Mouse (Mus musculus) urinary bladder, adult 18-20 months (tissue): ENCODE measurements around the gene Cs.
A peak's percentile ranks its signal among the peaks of the same experiment; 100 is the strongest.
"Not testable (repeated sequence)": the region's sequence is repeated elsewhere in the genome, so short reads cannot be mapped to it uniquely, and the experiment has no call there.

ENCODE experiments used
- DNase-seq, 2 experiments: peaks; one replicate each; pipeline ENCODE4 v3.0.0; 2022; ENCODE audit warnings: low spot score in 2 of 2, mixed read lengths in 2 of 2

The Cs gene

GRCm38 (mm10) chr10:128337306-128338181 is at the start of gene Cs:
Gene Cs, plus strand, starts transcription at chr10:128337734.
- peak; percentile 92 to 93 for DNase-seq

- not testable (repeated sequence) for DNase-seq
Measured at GRCm38 (mm10) chr10:128290594-128290993, 46.9 kb upstream of the Cs start.

GRCm38 (mm10) chr10:128296370-128297090 is 41.0 kb upstream of the Cs start:
- DNase-seq: no peak

GRCm38 (mm10) chr10:128297221-128297620 is 40.3 kb upstream of the Cs start:
- no peak for DNase-seq

GRCm38 (mm10) chr10:128297622-128298021 is 39.9 kb upstream of the Cs start:
- no peak for DNase-seq

- no peak for DNase-seq
Measured at GRCm38 (mm10) chr10:128298243-128298642, 39.3 kb upstream of the Cs start.

- no peak for DNase-seq
Measured at GRCm38 (mm10) chr10:128298702-128299171, 38.8 kb upstream of the Cs start, which contains the start of gene Il23a. Gene Il23a, minus strand, starts transcription at chr10:128298752.

- no peak for DNase-seq
Measured at GRCm38 (mm10) chr10:128302357-128302756, 35.2 kb upstream of the Cs start.

- no peak for DNase-seq
Measured at GRCm38 (mm10) chr10:128302785-128303125, 34.8 kb upstream of the Cs start.

GRCm38 (mm10) chr10:128303126-128304021 is 34.2 kb upstream of the Cs start, which contains the start of gene Pan2:
Gene Pan2, plus strand, starts transcription at chr10:128303335.
- peak; percentile 99 to 100 for DNase-seq

- DNase-seq: no peak
Measured at GRCm38 (mm10) chr10:128309654-128310053, 27.9 kb upstream of the Cs start.

- no peak for DNase-seq
Measured at GRCm38 (mm10) chr10:128310177-128310576, 27.4 kb upstream of the Cs start.

- no peak for DNase-seq
Measured at GRCm38 (mm10) chr10:128310902-128311301, 26.6 kb upstream of the Cs start.

- DNase-seq: no peak
Measured at GRCm38 (mm10) chr10:128315578-128315977, 22.0 kb upstream of the Cs start.

GRCm38 (mm10) chr10:128321641-128322040 is 15.9 kb upstream of the Cs start:
- no peak for DNase-seq

GRCm38 (mm10) chr10:128322141-128323108 is 15.1 kb upstream of the Cs start, which contains the start of gene Cnpy2:
Gene Cnpy2, plus strand, starts transcription at chr10:128322459.
- DNase-seq: peak; percentile 72 to 89

- DNase-seq: no peak
Measured at GRCm38 (mm10) chr10:128323516-128323915, 14.0 kb upstream of the Cs start.

GRCm38 (mm10) chr10:128326825-128327224 is 10.7 kb upstream of the Cs start:
- DNase-seq: no peak

- no peak for DNase-seq
Measured at GRCm38 (mm10) chr10:128327610-128328009, 9.9 kb upstream of the Cs start.
